Comparison of ENCODE assay signal across 8 mouse cellular contexts in genomic region chr1:37719761-37720640, GRCm38 (mm10). TPM values are rescaled to one million over a fixed set of nuclear protein-coding genes. Genes with fewer than 3 reads are reported as not detected.
DNase-seq lines count a peak whose midpoint lies in the region; ATAC-seq lines count a peak whose summit lies in the region.

2010300C02Rik (minus strand) TSS chr1:37720085.

- no peaks in the 10 kb centered on the region for H3K4me1 ChIP-seq in intestine, embryonic 14.5 days (replicated peaks; ENCODE audit: control insufficient read depth, insufficient read depth, low read length)

- WGBS in intestine, embryonic 14.5 days: under 1% methylated on average over 65 of the region's 69 CpGs

- H3K9ac ChIP-seq in intestine, embryonic 14.5 days (ENCODE audit: low read length): peak within 1 kb of the TSS; percentile 52

- H3K36me3 ChIP-seq in intestine, embryonic 14.5 days (ENCODE audit: control insufficient read depth, insufficient read depth, low read length): no peaks in the 10 kb centered on the region

- DNase-seq in adrenal gland, adult 18-20 months (ENCODE audit: low spot score in 2 of 2): peak; percentile 59 to 64
- DNase-seq in cerebellum, adult 8-10 months: peak; percentile 81
- DNase-seq in intestine, embryonic 14.5 days (ENCODE audit: low spot score): peak; percentile 80
- peak; percentile 74 to 83 for DNase-seq in left cerebral cortex, postnatal 14 days (ENCODE audit: low spot score in 2 of 2)
- peak; percentile 86 for DNase-seq in right cerebral cortex, postnatal 14 days
- no peak for DNase-seq in adipocyte (ENCODE audit: low spot score)

- peak; percentile 62 for ATAC-seq in frontal cortex, adult (ENCODE audit: low TSS enrichment)
- ATAC-seq in intestine, embryonic 14.5 days (replicated peaks; ENCODE audit: low FRiP score, low TSS enrichment, low read depth): peak; percentile 84
- ATAC-seq in megakaryocyte, adult 5-6 weeks (ENCODE audit: poor library complexity, severe bottlenecking): peak; percentile 56

- H3K27me3 ChIP-seq in intestine, embryonic 14.5 days (replicated peaks; ENCODE audit: control insufficient read depth, insufficient read depth, low read length): peaks cover 15% of the 10 kb centered on the region

- peak within 1 kb of the TSS; percentile 82 for H3K4me2 ChIP-seq in intestine, embryonic 14.5 days (ENCODE audit: low read length)

- peak within 1 kb of the TSS; percentile 56 for H3K4me3 ChIP-seq in intestine, embryonic 14.5 days (ENCODE audit: low read depth, low read length)

- no peaks in the 10 kb centered on the region for H3K9me3 ChIP-seq in intestine, embryonic 14.5 days (ENCODE audit: control insufficient read depth, low read length)

- intact Hi-C loops in left cerebral cortex, postnatal 14 days (cut with DNase I): loop anchor here (5.0 kb wide), 1 partner anchor 38 kb away; no protein-coding TSS in a partner anchor

- H3K27ac ChIP-seq in intestine, embryonic 14.5 days (ENCODE audit: low read depth): no peak within 1 kb of the TSS

RNA-seq across cellular contexts. Expression of gene 2010300C02Rik, which starts in this region (rescaled TPM):
- 1 to 10 TPM; 2.1 to 3.5 TPM for total RNA-seq in adrenal gland, adult 18-20 months (2021)
- 11.8 and 12.6 TPM in 2 replicates for polyA plus RNA-seq in intestine, embryonic 14.5 days (2014; fragmentation: Nextera tagmentation; extraction: Ambion mirVana)
- 100 to 1,000 TPM; 177 to 178 TPM for total RNA-seq in left cerebral cortex, postnatal 14 days (2021)
- 0.11 and 0.34 TPM in 2 replicates for total RNA-seq in megakaryocyte, adult 5-6 weeks (2015)
- total RNA-seq in megakaryocyte, adult 5-6 weeks (2017): not detected in 2 replicates

Comparison
In these comparisons a context has a peak if more than half of its experiments do, and no peak if none do; other contexts are left out.
1. RNA of gene 2010300C02Rik (total RNA-seq): 177 to 178 TPM in left cerebral cortex, postnatal 14 days; 2.1 to 3.5 TPM in adrenal gland, adult 18-20 months and 0.11 to 0.34 TPM in megakaryocyte, adult 5-6 weeks; every median in the first group is over 10 times any median in the second.
2. Peak in ATAC-seq in megakaryocyte, adult 5-6 weeks; RNA of the gene not detected or under 1 TPM.
3. Peak in every context shown above with its lines, with median percentiles within 50 percentile points of each other: ATAC-seq.